Mouse (Mus musculus): ENCODE data around the gene Clasp1.
A peak's percentile ranks its signal among the peaks of the same experiment; 100 is the strongest.

The Clasp1 gene

GRCm38 (mm10) chr1:118403440-118403839 lies 14.6 kb downstream of the Clasp1 start:
- DNase-seq = no peak

GRCm38 (mm10) chr1:118407586-118408250 lies 18.9 kb downstream of the Clasp1 start:
- DNase-seq = no peak

- DNase-seq = no peak
Observed at GRCm38 (mm10) chr1:118409249-118409648, 20.4 kb downstream of the Clasp1 start.

- no peak for DNase-seq
Observed at GRCm38 (mm10) chr1:118410824-118411223, 22.0 kb downstream of the Clasp1 start.

- no peak for DNase-seq
Observed at GRCm38 (mm10) chr1:118413169-118413568, 24.3 kb downstream of the Clasp1 start.

- no peak for DNase-seq
Observed at GRCm38 (mm10) chr1:118417047-118417730, 28.3 kb downstream of the Clasp1 start.

- no peak for DNase-seq
Observed at GRCm38 (mm10) chr1:118419399-118419798, 30.5 kb downstream of the Clasp1 start.

- DNase-seq = no peak
Observed at GRCm38 (mm10) chr1:118421149-118421548, 32.3 kb downstream of the Clasp1 start.

GRCm38 (mm10) chr1:118422812-118423211 lies 34.0 kb downstream of the Clasp1 start:
- DNase-seq = no peak

GRCm38 (mm10) chr1:118425982-118426381 lies 37.1 kb downstream of the Clasp1 start:
- no peak for DNase-seq

- DNase-seq = no peak
Observed at GRCm38 (mm10) chr1:118428354-118429084, 39.7 kb downstream of the Clasp1 start.

GRCm38 (mm10) chr1:118431548-118431947 lies 42.7 kb downstream of the Clasp1 start:
- DNase-seq = no peak

GRCm38 (mm10) chr1:118435001-118435473 lies 46.2 kb downstream of the Clasp1 start:
- DNase-seq = no peak

- no peak for DNase-seq
Observed at GRCm38 (mm10) chr1:118437856-118438255, 49.0 kb downstream of the Clasp1 start.

GRCm38 (mm10) chr1:118438332-118438731 lies 49.5 kb downstream of the Clasp1 start:
- DNase-seq = no peak

- DNase-seq = peak; percentile 22
Observed at GRCm38 (mm10) chr1:118440547-118440946, 51.7 kb downstream of the Clasp1 start.

- no peak for DNase-seq
Observed at GRCm38 (mm10) chr1:118444420-118444819, 55.6 kb downstream of the Clasp1 start.

GRCm38 (mm10) chr1:118444988-118445387 lies 56.1 kb downstream of the Clasp1 start:
- DNase-seq = no peak

- peak; percentile 37 for DNase-seq
Observed at GRCm38 (mm10) chr1:118445441-118445840, 56.6 kb downstream of the Clasp1 start.

- DNase-seq = peak; percentile 39
Observed at GRCm38 (mm10) chr1:118446006-118446405, 57.1 kb downstream of the Clasp1 start.

GRCm38 (mm10) chr1:118447131-118447530 lies 58.3 kb downstream of the Clasp1 start:
- DNase-seq = no peak

GRCm38 (mm10) chr1:118448214-118448613 lies 59.4 kb downstream of the Clasp1 start:
- no peak for DNase-seq

GRCm38 (mm10) chr1:118450891-118451450 lies 62.1 kb downstream of the Clasp1 start:
- DNase-seq = no peak
